Mouse (Mus musculus) lung, embryonic 15.5 days (tissue): ENCODE data around the gene Pgls. TPM values are rescaled to one million over a fixed set of nuclear protein-coding genes. Genes with fewer than 3 reads are reported as not detected.

Experiments
- ATAC-seq: fragments of 200-750 bp; cut with Nextera tagmentation; 2 replicates; pipeline ENCODE4 v1.8.0; 2017; ENCODE audit warnings: moderate number of reproducible peaks, borderline replicate concordance; ENCODE audit not compliant: low FRiP score, low TSS enrichment; ENCODE audit errors: extremely low read depth
- H3K27ac ChIP-seq: fragments of 300-500 bp; sonication (generic); 2 replicates; pipeline ENCODE4 v1.5.1; 2015; ENCODE audit warnings: moderate library complexity, mild to moderate bottlenecking, inconsistent platforms
- H3K27me3 ChIP-seq: fragments of 300-500 bp; sonication (generic); 2 replicates; pipeline ENCODE4 v1.6.1; 2015; ENCODE audit warnings: inconsistent platforms
- H3K36me3 ChIP-seq: fragments of 300-500 bp; sonication (generic); 2 replicates; pipeline ENCODE4 v1.6.1; 2015; ENCODE audit warnings: inconsistent platforms
- H3K4me1 ChIP-seq: fragments of 300-500 bp; sonication (generic); 2 replicates; pipeline ENCODE4 v1.6.1; 2015; ENCODE audit warnings: inconsistent platforms
- H3K4me2 ChIP-seq: fragments of 300-500 bp; sonication (generic); 2 replicates; pipeline ENCODE4 v1.6.1; 2015; ENCODE audit warnings: inconsistent platforms, mild to moderate bottlenecking, moderate library complexity
- H3K4me3 ChIP-seq: fragments of 300-500 bp; sonication (generic); 2 replicates; pipeline ENCODE4 v1.5.1; 2015; ENCODE audit warnings: mild to moderate bottlenecking, inconsistent platforms
- H3K9ac ChIP-seq: fragments of 300-500 bp; sonication (generic); 2 replicates; pipeline ENCODE4 v1.6.1; 2015; ENCODE audit warnings: inconsistent platforms
- H3K9me3 ChIP-seq: fragments of 300-500 bp; sonication (generic); 2 replicates; pipeline ENCODE4 v1.6.1; 2016; ENCODE audit warnings: inconsistent platforms
- WGBS: fragments of 180-500 bp; shearing (Covaris S2); methylation state at CpG from one replicate; pipeline ENCODE4 v1.1.7; 2015; 5-methylcytosine and 5-hydroxymethylcytosine counted together
- polyA plus RNA-seq: library from polyadenylated mRNA; unstranded; fragments of >200 nt; fragmentation: Nextera tagmentation; extraction: Ambion mirVana; gene quantifications from 2 replicates; pipeline ENCODE4 v1.2.1, GENCODE M21; 2015

Gene Pgls
- polyA plus RNA-seq, 1 experiment from 2014 or later: 228 TPM

GRCm38 (mm10) chr8:71558958-71559690 lies 32.9 kb upstream of the Pgls start:
- peak; percentile 65 for ATAC-seq
- peak overlapping the region; percentile 49 for H3K4me3 ChIP-seq
- WGBS: 2% methylated on average over 24 of the region's 24 CpGs

GRCm38 (mm10) chr8:71560071-71560470 lies 31.9 kb upstream of the Pgls start:
- Histone ChIP-seq H3K27ac (no peak overlapping the region), H3K4me2 (no peak overlapping the region), H3K4me1 (peaks cover 23% of the 10 kb centered on the region), H3K9me3 (0 out of 2 replicates have a peak, but pooled peaks cover 3% of the 10 kb centered on the region), H3K9ac (no peak overlapping the region), H3K36me3 (no peaks in the 10 kb centered on the region), H3K27me3 (peaks cover 79% of the 10 kb centered on the region), H3K4me3 (no peak overlapping the region)
- WGBS: 53% methylated on average over 3 of the region's 3 CpGs
- no peak for ATAC-seq

More at GRCm38 (mm10) chr8:71558958-71559690, 32.9 kb upstream of the Pgls start:
- peak overlapping the region; percentile 89 for H3K4me2 ChIP-seq
- H3K9me3 ChIP-seq: 0 out of 2 replicates have a peak, but pooled peaks cover 2% of the 10 kb centered on the region
- peak overlapping the region; percentile 33 for H3K9ac ChIP-seq
- H3K27ac ChIP-seq: no peak overlapping the region
- peaks cover 79% of the 10 kb centered on the region for H3K27me3 ChIP-seq
- no peaks in the 10 kb centered on the region for H3K36me3 ChIP-seq
- H3K4me1 ChIP-seq: peaks cover 27% of the 10 kb centered on the region

DNA sequence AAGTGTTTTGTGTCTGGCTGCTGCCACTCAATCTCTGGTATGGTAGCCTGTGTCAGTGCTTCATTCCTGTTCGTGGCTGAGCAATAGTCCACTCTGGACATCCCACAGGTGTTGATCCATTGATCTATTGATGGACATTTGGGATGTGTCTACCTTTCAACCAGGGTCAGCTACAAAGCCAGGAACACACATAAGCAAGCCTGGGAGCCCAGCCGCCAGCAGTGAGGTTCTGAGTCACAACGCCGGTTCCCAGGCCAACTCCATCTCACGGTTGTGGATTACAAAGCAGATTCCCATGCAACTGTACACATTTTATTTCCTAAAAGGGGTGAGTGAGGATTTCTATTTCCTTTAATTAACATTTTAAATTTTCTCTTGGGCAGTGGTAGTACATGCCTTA lies 31.2 kb upstream of the Pgls start:
- 84% methylated on average over 5 of the region's 5 CpGs for WGBS
- Histone ChIP-seq H3K36me3 (no peaks in the 10 kb centered on the region), H3K9me3 (0 out of 2 replicates have a peak, but pooled peaks cover 3% of the 10 kb centered on the region), H3K4me2 (no peak overlapping the region), H3K9ac (no peak overlapping the region), H3K4me1 (peaks cover 23% of the 10 kb centered on the region), H3K27ac (no peak overlapping the region), H3K4me3 (no peak overlapping the region), H3K27me3 (peaks cover 76% of the 10 kb centered on the region)
- ATAC-seq: no peak

GRCm38 (mm10) chr8:71561401-71561800 lies 30.6 kb upstream of the Pgls start:
- no peaks in the 10 kb centered on the region for H3K36me3 ChIP-seq
- no peak for ATAC-seq
- no peak overlapping the region for H3K4me2 ChIP-seq
- peaks cover 74% of the 10 kb centered on the region for H3K27me3 ChIP-seq
- no peak overlapping the region for H3K27ac ChIP-seq
- H3K4me1 ChIP-seq: peaks cover 23% of the 10 kb centered on the region
- WGBS: 3% methylated on average over 15 of the region's 15 CpGs
- no peak overlapping the region for H3K9ac ChIP-seq
- no peak overlapping the region for H3K4me3 ChIP-seq
- H3K9me3 ChIP-seq: 0 out of 2 replicates have a peak, but pooled peaks cover 3% of the 10 kb centered on the region

DNA sequence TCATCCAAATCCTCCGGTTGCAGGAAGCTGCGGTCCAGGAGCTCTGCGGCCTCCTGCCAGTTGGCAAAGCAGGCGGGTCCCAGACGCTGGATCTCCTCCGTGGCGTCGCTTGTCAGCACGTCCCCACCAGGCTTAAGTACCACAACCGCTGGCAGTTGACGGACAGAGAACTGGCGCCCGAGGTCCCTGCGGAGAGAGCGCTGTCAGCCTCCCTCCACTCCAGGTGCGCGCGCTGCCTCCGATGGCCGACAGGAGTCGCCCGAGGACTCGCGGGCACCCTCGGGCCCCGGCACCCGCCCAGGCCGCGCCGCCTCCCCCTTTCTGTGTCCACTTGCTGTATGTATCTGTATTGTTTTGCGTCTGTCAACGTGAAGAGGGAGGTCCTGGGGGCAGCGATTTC lies 29.2 kb upstream of the Pgls start:
- ATAC-seq: peak; percentile 12; the same call in 1 of the 2 replicates
- Histone ChIP-seq H3K36me3 (no peaks in the 10 kb centered on the region), H3K4me1 (peaks cover 23% of the 10 kb centered on the region), H3K27me3 (peaks cover 61% of the 10 kb centered on the region), H3K4me2 (peak overlapping the region; percentile 51), H3K9ac (no peak overlapping the region), H3K9me3 (0 out of 2 replicates have a peak, but pooled peaks cover 3% of the 10 kb centered on the region), H3K4me3 (peak overlapping the region; percentile 17), H3K27ac (no peak overlapping the region)
- under 1% methylated on average over 33 of the region's 33 CpGs for WGBS

DNA sequence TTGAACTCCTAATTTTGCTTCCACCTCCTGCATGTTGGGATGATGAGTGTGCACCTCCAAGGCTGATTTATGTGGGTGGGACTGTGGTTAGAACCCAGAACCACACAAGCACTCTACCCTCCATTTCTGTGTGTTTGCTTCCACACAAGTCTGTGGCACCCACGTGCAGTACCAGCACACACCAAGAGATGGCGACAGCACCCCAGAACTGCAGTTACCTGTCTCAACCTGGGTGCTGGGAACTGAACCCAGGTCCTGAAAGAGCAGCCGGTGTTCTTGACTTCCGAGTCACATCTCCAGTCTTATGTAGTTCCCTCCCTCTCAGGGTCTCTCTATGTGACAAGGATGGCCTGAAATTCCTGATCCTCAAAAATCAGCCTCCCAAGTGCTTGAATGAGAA lies 28.0 kb upstream of the Pgls start:
- no peak for ATAC-seq
- Histone ChIP-seq H3K36me3 (no peaks in the 10 kb centered on the region), H3K9ac (no peak overlapping the region), H3K4me1 (peaks cover 21% of the 10 kb centered on the region), H3K9me3 (0 out of 2 replicates have a peak, but pooled peaks cover 3% of the 10 kb centered on the region), H3K27me3 (peaks cover 48% of the 10 kb centered on the region), H3K27ac (no peak overlapping the region), H3K4me3 (no peak overlapping the region), H3K4me2 (no peak overlapping the region)
- WGBS: 87% methylated on average over 4 of the region's 4 CpGs

DNA sequence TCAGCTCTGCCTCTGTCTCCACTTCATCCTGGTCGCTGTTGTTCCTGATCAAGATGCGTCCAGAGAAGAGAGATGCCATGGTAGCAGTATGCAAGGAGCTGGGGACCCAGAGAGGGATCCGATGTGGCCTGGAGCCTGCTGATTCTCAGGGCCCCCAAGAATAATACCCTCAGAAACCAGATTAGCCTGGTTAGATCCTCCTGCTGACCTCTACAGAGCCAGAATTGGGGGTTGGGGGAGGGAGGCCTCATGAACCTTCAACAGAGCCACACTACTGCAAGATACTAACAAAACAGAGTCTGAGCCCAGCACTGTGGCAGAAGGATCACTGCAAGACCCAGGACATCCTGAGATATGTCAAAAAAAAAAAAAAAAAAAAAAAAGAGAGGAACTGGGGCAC lies 25.5 kb upstream of the Pgls start, which contains the start of gene Nxnl1:
Nxnl1 (minus strand) TSS at position 101 of the 400 bp plus-strand sequence.
- Histone ChIP-seq H3K27ac (no peak within 1 kb of the TSS), H3K4me3 (no peak within 1 kb of the TSS), H3K36me3 (no peaks in the 10 kb centered on the region), H3K4me1 (peaks cover 36% of the 10 kb centered on the region), H3K27me3 (peaks cover 25% of the 10 kb centered on the region), H3K9ac (no peak within 1 kb of the TSS), H3K9me3 (0 out of 2 replicates have a peak, but pooled peaks cover 3% of the 10 kb centered on the region), H3K4me2 (no peak within 1 kb of the TSS)
- ATAC-seq: no peak
- WGBS: 76% methylated on average over 3 of the region's 3 CpGs

DNA sequence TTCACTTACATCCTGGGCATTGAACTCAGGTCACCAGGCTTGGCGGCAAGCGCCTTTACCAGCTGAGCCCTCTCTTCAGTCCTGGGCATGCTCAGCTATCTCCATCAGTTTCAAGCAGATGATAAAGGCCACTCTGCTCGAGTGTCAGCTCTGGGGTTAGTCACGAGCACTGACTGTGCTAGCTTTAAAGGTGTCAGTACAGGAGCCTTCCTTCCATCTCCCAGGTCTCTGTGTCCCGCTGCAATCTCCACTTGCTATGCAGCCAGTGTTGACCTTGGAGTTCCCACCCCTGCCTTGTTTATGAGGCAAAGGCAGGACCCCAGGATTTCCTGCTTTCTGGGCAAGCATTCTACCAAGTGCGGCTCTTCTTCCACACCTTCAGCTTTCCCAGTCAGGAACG lies 24.4 kb upstream of the Pgls start:
- WGBS: 60% methylated on average over 7 of the region's 7 CpGs
- Histone ChIP-seq H3K27ac (no peak overlapping the region), H3K4me3 (no peak overlapping the region), H3K4me1 (peaks cover 41% of the 10 kb centered on the region), H3K27me3 (peaks cover 15% of the 10 kb centered on the region), H3K4me2 (no peak overlapping the region), H3K36me3 (no peaks in the 10 kb centered on the region), H3K9ac (no peak overlapping the region), H3K9me3 (0 out of 2 replicates have a peak, but pooled peaks cover 3% of the 10 kb centered on the region)
- no peak for ATAC-seq

- no peak for ATAC-seq
- Histone ChIP-seq H3K36me3 (no peaks in the 10 kb centered on the region), H3K27me3 (peaks cover 6% of the 10 kb centered on the region)
These were observed 23.5 kb upstream of the Pgls start, which contains the start of gene Slc27a1 for GRCm38 (mm10) chr8:71568387-71568937. Gene Slc27a1, plus strand, starts transcription at chr8:71568882.

GRCm38 (mm10) chr8:71568941-71569340 lies 23.0 kb upstream of the Pgls start:
- 0 out of 2 replicates have a peak, but pooled peaks cover 3% of the 10 kb centered on the region for H3K9me3 ChIP-seq
- peak overlapping the region; percentile 51; the same call in 1 of the 2 replicates for H3K9ac ChIP-seq
- WGBS: 26% methylated on average over 6 of the region's 6 CpGs
- peaks cover 2% of the 10 kb centered on the region; the same call in 1 of the 2 replicates for H3K27me3 ChIP-seq
- peaks cover 40% of the 10 kb centered on the region for H3K4me1 ChIP-seq
- no peaks in the 10 kb centered on the region for H3K36me3 ChIP-seq
- H3K27ac ChIP-seq: peak overlapping the region; percentile 92
- H3K4me3 ChIP-seq: peak overlapping the region; percentile 66
- ATAC-seq: no peak
- peak overlapping the region; percentile 82 for H3K4me2 ChIP-seq

More at GRCm38 (mm10) chr8:71568387-71568937, 23.5 kb upstream of the Pgls start, which contains the start of gene Slc27a1:
- Histone ChIP-seq H3K4me2 (peak within 1 kb of the TSS; percentile 82), H3K4me1 (peaks cover 40% of the 10 kb centered on the region), H3K4me3 (peak within 1 kb of the TSS; percentile 66), H3K9ac (peak within 1 kb of the TSS; percentile 51), H3K27ac (peak within 1 kb of the TSS; percentile 92), H3K9me3 (0 out of 2 replicates have a peak, but pooled peaks cover 3% of the 10 kb centered on the region)
- WGBS: 9% methylated on average over 13 of the region's 13 CpGs

GRCm38 (mm10) chr8:71569366-71570290 lies 22.3 kb upstream of the Pgls start:
- Histone ChIP-seq H3K4me3 (peak overlapping the region; percentile 66), H3K9ac (peak overlapping the region; percentile 51), H3K4me1 (peaks cover 40% of the 10 kb centered on the region), H3K36me3 (no peaks in the 10 kb centered on the region), H3K4me2 (peak overlapping the region; percentile 82), H3K27ac (peak overlapping the region; percentile 92), H3K9me3 (no peaks in the 10 kb centered on the region), H3K27me3 (no peaks in the 10 kb centered on the region; the same call in 1 of the 2 replicates)
- peak; percentile 69 for ATAC-seq
- under 1% methylated on average over 51 of the region's 51 CpGs for WGBS
